Mouse (Mus musculus): ENCODE data around the gene Foxn2. TPM values are rescaled to one million over a fixed set of nuclear protein-coding genes. Genes with fewer than 3 reads are reported as not detected.
"Not testable (repeated sequence)": the region's sequence is repeated elsewhere in the genome, so short reads cannot be mapped to it uniquely, and the experiment has no call there.

Gene Foxn2
- total RNA-seq, 1 experiment from 2014 or later = 88.6 TPM

DNA sequence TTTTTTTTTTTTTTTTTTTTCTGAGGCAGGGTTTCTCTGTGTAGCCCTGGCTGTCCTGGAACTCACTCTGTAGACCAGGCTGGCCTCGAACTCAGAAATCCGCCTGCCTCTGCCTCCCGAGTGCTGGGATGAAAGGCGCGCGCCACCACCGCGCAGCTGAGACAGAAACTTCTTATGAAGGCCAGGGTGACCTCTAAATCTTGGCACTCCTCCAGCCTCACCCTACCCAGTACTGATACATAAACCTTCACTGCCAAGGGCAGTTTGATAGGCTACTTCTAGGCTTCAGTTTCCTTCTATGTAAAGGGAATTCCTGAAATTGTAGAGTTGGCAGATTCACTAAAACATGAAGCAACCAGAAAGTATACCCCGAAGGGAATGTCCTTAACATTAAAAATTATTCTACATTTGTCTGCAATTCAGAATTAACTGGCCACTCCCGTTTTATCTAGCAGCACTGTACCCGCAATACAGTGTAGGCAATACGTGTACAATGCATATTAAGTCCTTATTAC is 918 bp upstream of the Foxn2 start:
- no peak for ATAC-seq (replicated peaks; ENCODE audit: insufficient number of reproducible peaks, low FRiP score, low TSS enrichment, poor library complexity, severe bottlenecking)

DNA sequence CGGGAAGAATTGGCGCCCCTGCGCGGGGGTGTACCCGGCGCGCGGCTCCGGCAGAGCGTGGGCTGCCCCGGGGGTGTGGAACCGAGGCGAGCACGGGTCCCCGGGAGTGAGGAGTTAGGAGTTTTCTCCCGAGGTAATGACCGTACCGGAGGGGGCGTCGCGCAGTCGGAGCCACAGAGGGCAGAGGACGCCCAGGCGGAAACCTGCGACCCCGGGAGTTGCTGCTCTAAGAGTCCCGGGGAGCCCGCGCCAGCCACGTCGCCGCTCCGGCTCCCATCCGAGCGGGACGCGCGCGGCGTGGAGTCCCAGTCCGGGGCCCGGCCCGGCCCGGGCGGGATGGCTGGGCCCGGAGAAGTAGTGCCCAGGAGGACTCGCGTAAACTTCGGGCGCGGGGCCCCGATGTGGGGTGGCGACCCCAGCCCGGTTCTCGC is 505 bp downstream of the Foxn2 start:
- ATAC-seq (replicated peaks; ENCODE audit: insufficient number of reproducible peaks, low FRiP score, low TSS enrichment, poor library complexity, severe bottlenecking) = no peak

DNA sequence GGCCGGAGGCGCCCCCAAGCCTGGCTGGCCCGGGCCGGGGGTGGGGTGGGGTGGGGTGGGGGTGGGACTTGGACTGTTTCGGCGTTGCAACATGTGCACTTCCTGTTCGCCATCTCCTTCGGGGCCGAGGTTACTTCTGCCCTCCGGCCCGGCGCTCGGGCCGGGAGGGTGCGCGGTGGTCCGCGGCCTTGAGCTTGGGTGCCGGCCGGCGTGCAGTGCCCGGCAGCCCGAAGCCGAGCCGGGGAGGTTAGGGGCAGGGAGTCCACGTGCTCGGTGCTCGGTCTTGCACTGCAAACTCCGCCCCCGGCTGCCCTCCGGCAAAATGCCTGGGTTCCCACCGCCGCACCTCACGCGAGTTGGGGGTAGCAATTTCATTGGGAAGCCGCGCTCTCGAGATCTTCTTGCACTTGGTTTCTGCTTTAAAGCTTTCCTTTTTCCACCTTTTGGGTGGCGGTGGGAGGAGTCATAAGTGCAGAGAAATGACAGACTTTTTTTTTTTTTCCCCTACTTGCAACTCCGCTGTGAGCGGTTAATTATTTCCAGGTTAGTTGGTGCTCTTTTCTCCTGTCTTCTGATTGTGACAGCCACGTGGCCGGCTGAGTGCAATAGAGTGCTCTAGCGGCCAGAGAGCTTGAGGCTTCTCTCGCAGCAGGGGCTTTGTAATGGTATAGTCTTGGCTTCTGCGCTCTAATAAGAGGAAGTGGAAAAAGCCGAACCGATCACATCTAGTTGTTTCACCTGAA is 1.1 kb downstream of the Foxn2 start:
- peak; percentile 48 for ATAC-seq (replicated peaks; ENCODE audit: insufficient number of reproducible peaks, low FRiP score, low TSS enrichment, poor library complexity, severe bottlenecking)

DNA sequence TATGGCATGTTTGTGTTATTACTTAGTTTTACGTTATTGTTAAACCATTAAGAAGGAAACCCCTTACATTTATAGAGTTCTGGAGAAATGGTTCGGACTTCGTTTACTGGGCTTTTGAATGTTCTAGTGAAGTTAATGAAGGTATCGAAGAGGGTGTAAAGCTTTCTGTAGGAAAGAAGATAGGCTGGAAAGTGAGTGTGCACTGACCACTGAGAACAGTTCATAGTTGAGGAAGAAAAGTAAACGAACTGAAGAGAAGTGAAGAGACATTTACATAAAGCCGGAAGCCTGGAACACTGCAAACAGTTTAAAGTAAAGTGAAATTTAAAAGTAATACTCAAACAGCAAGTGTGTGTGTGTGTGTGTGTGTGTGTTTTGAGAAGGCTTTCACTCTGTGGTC is 2.1 kb downstream of the Foxn2 start:
- no peak for ATAC-seq (replicated peaks; ENCODE audit: insufficient number of reproducible peaks, low FRiP score, low TSS enrichment, poor library complexity, severe bottlenecking)

DNA sequence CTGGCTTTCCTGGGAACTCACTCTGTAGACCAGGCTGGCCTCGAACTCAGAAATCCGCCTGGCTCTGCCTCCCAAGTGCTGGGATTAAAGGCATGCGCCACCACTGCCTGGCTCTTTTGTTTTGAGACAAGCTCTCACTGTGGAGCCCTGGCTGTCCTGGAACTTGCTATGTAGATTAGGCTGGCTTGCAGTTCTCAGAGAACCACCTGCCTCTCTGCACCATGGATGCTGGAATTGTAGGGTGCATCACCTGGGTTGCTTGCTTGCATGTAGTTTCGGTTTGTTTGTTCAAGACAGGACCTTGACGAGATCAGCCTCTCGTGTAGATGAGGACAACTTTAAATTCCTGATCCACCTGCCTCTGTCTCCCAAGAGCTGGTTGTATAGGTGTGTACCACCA is 2.7 kb downstream of the Foxn2 start:
- ATAC-seq (replicated peaks; ENCODE audit: insufficient number of reproducible peaks, low FRiP score, low TSS enrichment, poor library complexity, severe bottlenecking) = no peak

DNA sequence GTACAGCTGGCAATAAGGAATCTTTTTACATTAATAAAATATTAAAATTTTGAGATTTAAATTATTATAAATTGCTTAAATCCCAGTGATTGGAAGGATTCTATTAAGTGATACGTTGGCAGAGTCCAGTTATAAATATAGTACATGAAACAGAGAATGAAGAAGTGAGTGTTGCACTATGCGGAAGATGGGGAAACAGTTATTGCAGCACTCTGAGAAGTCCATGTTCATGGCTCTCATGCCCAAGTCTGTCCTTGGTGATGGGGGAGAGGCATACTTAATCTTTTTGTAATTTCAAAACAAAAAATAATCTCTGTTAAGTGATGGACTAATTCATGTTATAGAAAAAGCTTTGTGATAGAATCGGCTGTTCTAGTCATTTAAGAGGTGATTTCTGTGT is 17.6 kb downstream of the Foxn2 start:
- peak; percentile 97 for ATAC-seq (replicated peaks; ENCODE audit: insufficient number of reproducible peaks, low FRiP score, low TSS enrichment, poor library complexity, severe bottlenecking)

DNA sequence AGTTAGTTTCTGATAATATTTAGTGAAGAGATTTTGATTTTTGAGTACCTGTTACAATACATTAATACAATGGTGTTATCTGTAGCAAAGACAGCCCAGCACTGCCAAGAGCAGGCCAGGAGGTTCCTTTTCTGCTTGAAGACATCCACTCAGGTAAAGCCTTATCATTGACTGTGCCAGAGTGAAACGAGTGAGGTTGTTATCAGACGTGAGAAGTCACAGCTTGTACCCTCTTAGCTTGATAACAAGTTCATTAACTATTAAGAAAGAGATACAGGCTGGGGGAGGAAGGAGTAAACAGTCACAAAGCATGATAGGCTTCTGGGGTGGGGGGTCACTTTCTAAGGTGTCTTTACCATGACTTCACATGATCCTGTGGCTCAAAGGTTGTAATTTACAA is 19.0 kb downstream of the Foxn2 start:
- ATAC-seq (replicated peaks; ENCODE audit: insufficient number of reproducible peaks, low FRiP score, low TSS enrichment, poor library complexity, severe bottlenecking) = no peak

DNA sequence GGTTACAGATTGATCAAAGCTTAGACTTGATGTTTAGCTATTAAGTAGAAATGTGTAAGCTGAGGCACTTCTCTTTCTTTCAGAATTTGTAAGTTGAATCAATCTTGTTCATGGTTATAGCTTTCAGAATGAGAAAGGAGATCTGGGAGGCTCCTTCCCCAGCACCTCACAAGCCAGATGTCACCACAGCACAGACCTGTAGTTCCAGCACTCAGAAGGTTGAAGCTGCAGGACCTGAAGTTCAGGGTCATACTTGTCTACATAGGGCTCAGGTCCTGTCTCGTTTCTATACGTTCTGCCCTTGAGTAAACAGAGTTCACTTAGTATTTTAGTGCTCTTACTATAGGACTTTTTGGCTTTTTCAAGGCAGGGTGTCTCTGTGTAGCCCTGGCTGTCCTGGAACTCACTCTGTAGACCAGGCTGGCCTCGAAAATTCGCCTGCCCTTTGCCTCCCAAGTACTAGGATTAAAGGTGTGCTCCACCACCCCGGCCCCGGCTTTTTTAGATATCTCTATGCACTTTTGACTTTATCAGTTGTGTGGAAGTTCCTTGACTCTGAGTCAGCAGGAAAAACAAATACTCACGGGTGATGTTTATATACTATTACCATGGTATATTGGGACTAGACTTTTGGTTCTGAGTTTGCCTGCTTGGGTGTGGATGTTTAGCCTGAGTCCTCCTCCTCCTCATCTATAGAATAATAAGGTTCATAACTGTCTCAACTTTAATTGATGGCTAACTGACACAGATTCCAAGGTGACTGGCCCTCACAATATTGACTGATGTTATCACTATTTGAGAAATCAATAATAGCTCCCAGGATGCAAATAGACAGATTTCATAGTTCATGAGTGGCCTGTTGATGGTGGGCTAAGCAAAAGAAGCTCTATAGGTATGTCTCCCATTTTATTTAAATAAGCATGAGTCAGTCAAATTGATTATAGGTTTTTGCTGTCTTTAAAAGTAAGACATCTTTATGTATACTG is 19.7 kb downstream of the Foxn2 start:
- ATAC-seq (replicated peaks; ENCODE audit: insufficient number of reproducible peaks, low FRiP score, low TSS enrichment, poor library complexity, severe bottlenecking) = no peak

DNA sequence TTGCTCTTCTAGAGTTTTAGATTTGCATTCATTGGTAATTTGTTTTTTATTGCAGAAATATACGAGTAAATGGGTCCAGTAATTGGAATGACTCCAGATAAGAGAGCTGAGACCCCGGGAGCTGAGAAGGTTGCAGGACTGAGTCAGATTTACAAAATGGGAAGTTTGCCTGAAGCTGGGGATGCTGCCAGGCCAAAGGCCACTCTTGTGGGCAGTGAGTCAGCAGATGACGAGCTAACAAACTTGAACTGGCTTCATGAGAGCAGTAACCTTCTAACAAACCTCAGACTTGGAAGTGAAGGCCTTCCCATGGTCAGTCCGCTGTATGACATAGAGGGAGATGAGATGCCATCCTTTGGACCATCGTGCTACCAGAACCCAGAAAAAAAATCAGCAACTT is 22.1 kb downstream of the Foxn2 start:
- peak; percentile 81 for ATAC-seq (replicated peaks; ENCODE audit: insufficient number of reproducible peaks, low FRiP score, low TSS enrichment, poor library complexity, severe bottlenecking)

DNA sequence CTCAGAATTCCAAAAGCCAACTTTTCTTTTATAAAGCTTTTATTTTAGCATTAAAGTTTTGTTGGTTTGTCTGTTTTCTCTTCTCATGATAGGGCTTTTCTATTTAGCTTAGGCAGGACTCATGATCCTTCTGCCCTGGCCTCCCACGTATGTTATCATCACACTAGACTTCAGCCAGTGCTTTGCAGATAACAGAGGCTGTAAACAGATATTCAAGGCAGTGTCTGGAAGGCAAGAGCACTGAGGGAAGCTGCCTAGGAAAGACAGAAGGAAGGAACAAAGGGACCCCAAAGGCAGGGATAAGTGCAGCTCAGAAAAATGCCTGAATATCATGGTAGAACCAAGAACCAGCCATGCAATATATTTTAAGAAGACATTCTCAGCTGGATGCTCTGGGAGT is 26.1 kb downstream of the Foxn2 start:
- ATAC-seq (replicated peaks; ENCODE audit: insufficient number of reproducible peaks, low FRiP score, low TSS enrichment, poor library complexity, severe bottlenecking) = no peak

DNA sequence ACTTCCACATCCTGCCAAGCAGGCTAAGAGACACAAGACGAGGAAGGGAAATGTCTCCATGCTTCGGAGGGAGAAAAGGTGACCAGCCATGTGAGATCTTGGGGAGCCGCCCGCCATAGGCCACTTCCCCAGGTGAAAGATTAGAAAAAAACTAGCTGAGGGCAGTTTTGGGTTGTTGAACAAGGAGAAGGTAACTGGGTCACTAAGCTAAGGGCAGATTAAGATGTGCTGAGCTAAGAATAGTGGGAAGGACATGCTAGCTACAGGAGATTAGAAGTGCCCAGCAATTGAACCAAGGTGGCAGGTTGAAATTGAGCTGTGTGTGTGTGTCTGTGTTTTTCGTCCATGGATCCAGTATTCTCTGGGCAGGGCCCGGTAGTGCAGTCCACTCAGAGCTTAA is 27.2 kb downstream of the Foxn2 start:
- ATAC-seq (replicated peaks; ENCODE audit: insufficient number of reproducible peaks, low FRiP score, low TSS enrichment, poor library complexity, severe bottlenecking) = no peak

DNA sequence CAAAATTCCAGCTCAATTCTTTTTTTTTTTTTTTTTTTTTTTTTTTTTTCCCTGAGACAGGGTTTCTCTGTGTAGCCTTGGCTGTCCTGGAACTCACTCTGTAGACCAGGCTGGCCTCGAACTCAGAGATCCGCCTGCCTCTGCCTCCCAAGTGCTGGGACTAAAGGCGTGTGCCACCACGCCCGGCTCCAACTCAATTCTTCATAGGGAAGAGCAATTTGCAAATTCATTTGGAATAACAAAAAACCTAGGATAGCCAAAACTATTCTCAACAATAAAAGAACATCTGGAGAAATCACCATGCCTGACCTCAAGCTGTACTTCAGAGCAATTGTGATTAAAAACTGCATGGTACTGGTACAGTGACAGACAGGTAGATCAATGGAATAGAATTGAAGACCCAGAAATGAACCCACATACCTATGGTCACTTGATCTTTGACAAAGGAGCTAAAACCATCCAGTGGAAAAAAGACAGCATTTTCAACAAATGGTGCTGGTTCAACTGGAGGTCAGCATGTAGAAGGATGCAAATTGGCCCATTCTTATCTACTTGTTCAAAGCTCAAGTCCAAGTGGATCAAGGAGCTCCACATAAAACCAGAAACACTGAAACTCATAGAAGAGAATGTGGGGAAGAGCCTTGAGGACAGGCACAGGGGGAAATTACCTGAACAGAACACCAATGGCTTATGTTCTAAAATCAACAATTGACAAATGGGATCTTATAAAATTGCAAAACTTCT is 28.3 kb downstream of the Foxn2 start:
- ATAC-seq (replicated peaks; ENCODE audit: insufficient number of reproducible peaks, low FRiP score, low TSS enrichment, poor library complexity, severe bottlenecking) = not testable (repeated sequence)

DNA sequence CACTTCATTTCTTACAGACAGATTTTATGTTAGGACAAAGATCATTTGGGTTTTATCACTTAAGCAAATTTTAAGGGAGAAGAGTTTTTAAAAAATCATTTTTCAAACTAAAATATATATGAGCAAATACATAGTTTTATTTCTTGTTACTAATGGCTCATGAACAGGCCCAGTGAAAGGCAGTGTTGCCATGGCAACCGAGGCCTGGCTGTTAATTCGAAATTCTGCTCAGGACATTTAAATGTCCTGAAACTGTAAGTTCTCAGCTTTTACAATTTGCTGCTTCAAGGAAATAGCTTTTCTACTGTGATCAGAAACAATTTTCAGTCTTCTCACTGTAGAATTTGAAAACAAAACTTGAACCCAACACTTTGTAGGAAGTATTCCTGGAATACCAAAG is 33.3 kb downstream of the Foxn2 start:
- no peak for ATAC-seq (replicated peaks; ENCODE audit: insufficient number of reproducible peaks, low FRiP score, low TSS enrichment, poor library complexity, severe bottlenecking)

DNA sequence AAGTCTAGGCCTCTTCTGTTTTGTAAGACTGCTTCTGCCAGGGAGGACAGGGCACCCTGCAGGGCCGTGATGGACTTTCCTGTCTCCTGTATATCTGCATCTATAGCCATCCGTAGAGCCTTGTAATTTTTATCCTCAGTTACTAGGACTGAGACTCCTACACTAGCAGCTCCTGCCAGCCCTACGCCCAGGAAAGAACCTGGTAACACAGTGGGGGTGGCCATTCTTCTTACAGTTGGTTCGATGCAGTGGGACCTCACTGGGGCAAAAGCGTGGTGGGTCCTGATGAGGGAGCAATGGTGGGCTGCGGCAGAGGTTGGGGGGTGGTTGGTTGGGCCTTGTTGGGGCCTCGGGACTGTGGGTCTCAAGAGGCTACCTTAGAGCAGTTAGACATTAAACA is 36.7 kb downstream of the Foxn2 start:
- ATAC-seq (replicated peaks; ENCODE audit: insufficient number of reproducible peaks, low FRiP score, low TSS enrichment, poor library complexity, severe bottlenecking) = no peak

DNA sequence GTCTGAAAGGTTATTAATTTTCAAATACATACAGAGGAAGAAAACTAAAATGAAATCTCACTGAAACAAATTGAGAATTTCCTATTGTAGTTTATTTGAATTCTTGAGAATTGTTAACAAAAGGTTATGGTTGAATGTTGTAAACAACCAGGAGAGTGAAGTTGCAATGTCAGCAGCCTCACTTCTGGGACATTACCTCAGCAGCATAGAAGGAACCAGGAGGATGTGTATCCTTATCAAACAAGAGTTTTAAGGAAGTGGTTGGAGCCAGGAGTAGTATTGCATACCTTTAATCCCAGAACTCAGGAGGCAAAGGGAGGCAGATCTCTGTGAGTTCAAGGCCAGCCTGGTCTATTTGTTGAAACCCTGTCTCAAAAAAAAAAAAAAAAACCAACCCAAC is 37.2 kb downstream of the Foxn2 start:
- ATAC-seq (replicated peaks; ENCODE audit: insufficient number of reproducible peaks, low FRiP score, low TSS enrichment, poor library complexity, severe bottlenecking) = no peak

DNA sequence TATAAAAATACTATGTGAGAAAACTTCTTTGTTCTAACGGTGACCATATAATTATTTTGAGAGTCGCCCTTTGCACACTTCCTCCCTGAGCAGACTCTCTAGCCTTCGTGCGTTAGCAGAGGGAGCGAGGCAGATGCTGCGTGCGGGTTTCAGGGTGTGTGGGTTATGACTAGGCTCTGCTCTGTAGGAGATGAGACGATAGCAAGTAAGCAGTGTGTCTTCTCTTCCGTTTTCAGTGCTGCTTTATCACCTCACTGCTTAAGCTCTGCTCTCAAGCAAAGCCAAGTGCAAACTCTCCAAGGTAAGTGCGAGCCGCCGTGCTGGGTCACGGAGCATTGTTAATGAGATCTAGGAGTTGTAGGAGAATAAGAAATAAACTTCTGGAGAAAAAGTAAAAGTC is 38.5 kb downstream of the Foxn2 start:
- no peak for ATAC-seq (replicated peaks; ENCODE audit: insufficient number of reproducible peaks, low FRiP score, low TSS enrichment, poor library complexity, severe bottlenecking)

DNA sequence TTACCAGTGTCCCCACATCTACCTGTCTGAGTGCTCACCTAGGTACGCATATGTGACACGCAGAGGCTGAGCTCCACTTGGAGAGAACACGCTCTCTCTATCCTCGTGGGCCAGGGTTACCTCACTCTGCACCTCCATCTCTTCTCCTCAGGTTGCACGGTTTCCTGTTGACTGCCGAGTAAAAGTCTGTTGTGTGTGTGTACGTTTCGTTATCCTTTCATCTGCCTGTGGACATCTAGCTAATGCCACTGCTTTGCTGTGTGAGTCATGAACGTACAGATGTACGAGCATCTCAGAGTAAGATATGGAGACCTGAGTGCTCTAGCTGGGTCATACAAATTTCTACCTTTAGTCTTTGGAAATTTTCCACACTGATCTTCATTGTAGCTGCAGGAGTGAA is 39.9 kb downstream of the Foxn2 start:
- no peak for ATAC-seq (replicated peaks; ENCODE audit: insufficient number of reproducible peaks, low FRiP score, low TSS enrichment, poor library complexity, severe bottlenecking)

DNA sequence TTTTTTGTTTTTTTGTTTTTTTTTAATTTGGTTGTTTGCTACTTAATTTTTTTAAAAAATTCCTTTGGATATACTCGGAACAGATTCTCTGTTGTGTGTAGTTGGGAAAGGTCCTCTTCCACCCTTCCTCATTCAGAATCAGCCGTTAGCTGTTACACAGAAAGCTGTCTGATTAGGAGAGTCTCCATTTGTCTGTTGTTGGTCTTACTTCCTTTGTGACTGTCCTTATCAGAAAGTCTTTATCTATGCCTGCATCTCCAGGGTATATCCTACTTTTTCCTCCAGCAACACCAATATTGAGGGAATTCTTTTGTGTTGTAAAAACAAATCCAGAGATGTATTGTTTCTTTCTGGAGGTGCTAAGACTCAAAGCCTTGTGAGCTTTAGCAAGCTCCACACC is 40.6 kb downstream of the Foxn2 start:
- no peak for ATAC-seq (replicated peaks; ENCODE audit: insufficient number of reproducible peaks, low FRiP score, low TSS enrichment, poor library complexity, severe bottlenecking)

DNA sequence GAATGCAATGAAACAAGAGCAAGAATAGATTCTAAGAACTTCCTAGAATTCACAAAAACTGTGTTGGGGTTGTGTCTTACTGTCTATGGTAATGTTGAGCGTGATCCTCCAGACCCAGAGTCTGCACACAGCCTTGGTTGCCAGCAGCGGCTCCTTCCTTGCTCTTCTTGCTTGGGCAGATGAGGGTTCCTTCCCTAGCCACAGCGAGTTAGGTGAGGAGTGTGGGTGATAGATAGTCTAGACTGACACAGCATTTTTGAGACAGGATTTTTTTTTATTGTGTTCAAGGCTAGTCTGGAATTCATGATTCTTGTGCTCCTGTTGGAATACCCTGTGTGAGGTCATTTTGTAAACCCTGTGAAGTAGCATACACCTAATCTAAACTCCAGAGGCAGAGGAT is 41.1 kb downstream of the Foxn2 start:
- no peak for ATAC-seq (replicated peaks; ENCODE audit: insufficient number of reproducible peaks, low FRiP score, low TSS enrichment, poor library complexity, severe bottlenecking)

Data from monocyte, adult 5-6 weeks (primary cell).